Mouse (Mus musculus): ENCODE measurements around the gene Tsg101.

GRCm38 (mm10) chr7:46839446-46839845, 80.3 kb downstream of the Tsg101 start:
- TF ChIP-seq CTCF (IDR thresholded peaks at IDR 0.05; ENCODE audit: control insufficient read depth, insufficient read depth, low read length) (no peak), POLR2A (IDR thresholded peaks at IDR 0.05; ENCODE audit: borderline replicate concordance, control insufficient read depth, low read depth, low read length) (no peak)
